Mouse (Mus musculus): Measurements from ENCODE around the gene Eef2. TPM values are rescaled to one million over a fixed set of nuclear protein-coding genes. Genes with fewer than 3 reads are reported as not detected.
"Not testable (repeated sequence)": the region's sequence is repeated elsewhere in the genome, so short reads cannot be mapped to it uniquely, and the experiment has no call there.

Gene Eef2
- polyA plus RNA-seq, 1 experiment = 1,952 TPM

GRCm38 (mm10) chr10:81174617-81175344 lies 1.6 kb upstream of the Eef2 start:
- DNase-seq (ENCODE audit: low read depth) = peak; percentile 95
- TF ChIP-seq POLR2A (IDR thresholded peaks at IDR 0.05; ENCODE audit: borderline replicate concordance, extremely low read depth, insufficient read depth, insufficient read length, poor library complexity, severe bottlenecking) (no peak; the same call in 1 of the 2 replicates), CTCF (IDR thresholded peaks at IDR 0.05; ENCODE audit: borderline replicate concordance, extremely low read depth, insufficient read depth, insufficient read length) (peak; percentile 94)

DNA sequence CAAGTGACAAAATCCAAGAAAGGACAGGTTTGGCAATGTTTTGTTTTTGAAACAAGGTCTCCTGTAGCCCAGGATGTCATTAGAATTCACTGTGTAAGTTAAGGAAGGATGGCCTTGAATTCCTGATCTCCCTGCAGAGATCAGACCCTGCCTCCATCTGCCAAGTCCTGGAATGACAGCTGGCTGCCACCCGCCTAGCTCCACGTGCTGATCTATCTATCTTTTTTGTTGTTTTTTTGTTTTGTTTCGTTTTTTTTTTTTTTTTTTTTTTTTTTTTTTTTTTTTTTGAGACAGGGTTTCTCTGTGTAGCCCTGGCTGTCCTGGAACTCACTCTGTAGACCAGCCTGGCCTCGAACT lies 1.1 kb upstream of the Eef2 start:
- DNase-seq (ENCODE audit: low read depth) = peak; percentile 85

- no peak for DNase-seq (ENCODE audit: low read depth)
- TF ChIP-seq CTCF (IDR thresholded peaks at IDR 0.05; ENCODE audit: borderline replicate concordance, extremely low read depth, insufficient read depth, insufficient read length) (no peak), POLR2A (IDR thresholded peaks at IDR 0.05; ENCODE audit: borderline replicate concordance, extremely low read depth, insufficient read depth, insufficient read length, poor library complexity, severe bottlenecking) (no peak)
Measured at GRCm38 (mm10) chr10:81175936-81176465, 430 bp upstream of the Eef2 start.

GRCm38 (mm10) chr10:81177491-81177925 lies 1.1 kb downstream of the Eef2 start:
- no peak for DNase-seq (ENCODE audit: low read depth)
- TF ChIP-seq POLR2A (IDR thresholded peaks at IDR 0.05; ENCODE audit: borderline replicate concordance, extremely low read depth, insufficient read depth, insufficient read length, poor library complexity, severe bottlenecking) = no peak
- TF ChIP-seq CTCF (IDR thresholded peaks at IDR 0.05; ENCODE audit: borderline replicate concordance, extremely low read depth, insufficient read depth, insufficient read length) = no peak

GRCm38 (mm10) chr10:81177958-81178712 lies 1.7 kb downstream of the Eef2 start:
- DNase-seq (ENCODE audit: low read depth) = no peak
- TF ChIP-seq POLR2A (IDR thresholded peaks at IDR 0.05; ENCODE audit: borderline replicate concordance, extremely low read depth, insufficient read depth, insufficient read length, poor library complexity, severe bottlenecking) (no peak), CTCF (IDR thresholded peaks at IDR 0.05; ENCODE audit: borderline replicate concordance, extremely low read depth, insufficient read depth, insufficient read length) (no peak)

GRCm38 (mm10) chr10:81178927-81179326 lies 2.5 kb downstream of the Eef2 start:
- DNase-seq (ENCODE audit: low read depth) = no peak
- no peak for TF ChIP-seq CTCF (IDR thresholded peaks at IDR 0.05; ENCODE audit: borderline replicate concordance, extremely low read depth, insufficient read depth, insufficient read length)
- no peak for TF ChIP-seq POLR2A (IDR thresholded peaks at IDR 0.05; ENCODE audit: borderline replicate concordance, extremely low read depth, insufficient read depth, insufficient read length, poor library complexity, severe bottlenecking)

DNA sequence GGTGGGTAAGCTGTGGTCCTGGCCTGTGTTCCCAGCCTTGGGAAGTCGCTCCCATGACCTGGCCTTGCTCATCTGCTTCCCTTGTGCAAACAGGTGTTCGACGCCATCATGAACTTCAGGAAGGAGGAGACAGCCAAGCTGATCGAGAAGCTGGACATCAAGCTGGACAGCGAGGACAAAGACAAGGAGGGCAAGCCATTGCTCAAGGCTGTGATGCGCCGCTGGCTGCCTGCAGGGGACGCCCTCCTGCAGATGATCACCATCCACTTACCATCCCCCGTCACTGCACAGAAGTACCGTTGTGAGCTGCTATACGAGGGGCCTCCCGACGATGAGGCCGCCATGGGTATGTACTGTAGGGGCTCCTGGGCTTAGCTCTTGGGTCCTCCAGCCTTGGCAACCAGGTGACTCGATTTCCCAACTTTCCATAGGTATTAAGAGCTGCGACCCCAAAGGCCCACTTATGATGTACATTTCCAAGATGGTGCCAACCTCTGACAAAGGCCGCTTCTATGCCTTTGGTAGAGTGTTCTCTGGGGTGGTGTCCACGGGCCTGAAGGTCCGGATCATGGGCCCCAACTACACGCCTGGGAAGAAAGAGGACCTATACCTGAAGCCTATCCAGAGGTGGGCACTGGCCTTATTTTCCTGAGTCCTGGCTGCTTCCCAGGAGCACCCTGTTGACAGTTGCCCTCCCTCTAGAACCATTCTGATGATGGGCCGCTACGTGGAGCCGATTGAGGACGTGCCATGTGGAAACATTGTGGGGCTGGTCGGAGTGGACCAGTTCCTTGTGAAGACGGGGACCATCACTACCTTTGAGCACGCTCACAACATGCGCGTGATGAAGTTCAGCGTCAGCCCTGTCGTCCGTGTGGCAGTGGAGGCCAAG lies 3.3 kb downstream of the Eef2 start:
- TF ChIP-seq POLR2A (IDR thresholded peaks at IDR 0.05; ENCODE audit: borderline replicate concordance, extremely low read depth, insufficient read depth, insufficient read length, poor library complexity, severe bottlenecking) = no peak
- no peak for TF ChIP-seq CTCF (IDR thresholded peaks at IDR 0.05; ENCODE audit: borderline replicate concordance, extremely low read depth, insufficient read depth, insufficient read length)
- no peak for DNase-seq (ENCODE audit: low read depth)

DNA sequence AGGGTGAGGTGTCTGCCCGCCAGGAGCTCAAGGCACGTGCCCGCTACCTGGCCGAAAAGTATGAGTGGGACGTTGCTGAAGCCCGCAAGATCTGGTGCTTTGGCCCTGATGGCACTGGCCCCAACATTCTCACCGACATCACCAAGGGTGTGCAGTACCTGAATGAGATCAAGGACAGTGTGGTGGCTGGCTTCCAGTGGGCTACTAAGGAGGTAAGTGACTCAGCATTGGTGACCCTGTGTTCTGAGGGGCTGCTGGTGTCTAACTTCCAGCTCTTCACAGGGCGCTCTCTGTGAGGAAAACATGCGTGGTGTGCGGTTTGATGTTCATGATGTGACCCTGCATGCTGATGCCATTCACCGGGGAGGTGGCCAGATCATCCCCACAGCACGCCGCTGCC lies 4.5 kb downstream of the Eef2 start:
- DNase-seq (ENCODE audit: low read depth) = no peak
- TF ChIP-seq CTCF (IDR thresholded peaks at IDR 0.05; ENCODE audit: borderline replicate concordance, extremely low read depth, insufficient read depth, insufficient read length) (no peak), POLR2A (IDR thresholded peaks at IDR 0.05; ENCODE audit: borderline replicate concordance, extremely low read depth, insufficient read depth, insufficient read length, poor library complexity, severe bottlenecking) (no peak)

GRCm38 (mm10) chr10:81181860-81182259 lies 5.4 kb downstream of the Eef2 start:
- not testable (repeated sequence) for DNase-seq (ENCODE audit: low read depth)

DNA sequence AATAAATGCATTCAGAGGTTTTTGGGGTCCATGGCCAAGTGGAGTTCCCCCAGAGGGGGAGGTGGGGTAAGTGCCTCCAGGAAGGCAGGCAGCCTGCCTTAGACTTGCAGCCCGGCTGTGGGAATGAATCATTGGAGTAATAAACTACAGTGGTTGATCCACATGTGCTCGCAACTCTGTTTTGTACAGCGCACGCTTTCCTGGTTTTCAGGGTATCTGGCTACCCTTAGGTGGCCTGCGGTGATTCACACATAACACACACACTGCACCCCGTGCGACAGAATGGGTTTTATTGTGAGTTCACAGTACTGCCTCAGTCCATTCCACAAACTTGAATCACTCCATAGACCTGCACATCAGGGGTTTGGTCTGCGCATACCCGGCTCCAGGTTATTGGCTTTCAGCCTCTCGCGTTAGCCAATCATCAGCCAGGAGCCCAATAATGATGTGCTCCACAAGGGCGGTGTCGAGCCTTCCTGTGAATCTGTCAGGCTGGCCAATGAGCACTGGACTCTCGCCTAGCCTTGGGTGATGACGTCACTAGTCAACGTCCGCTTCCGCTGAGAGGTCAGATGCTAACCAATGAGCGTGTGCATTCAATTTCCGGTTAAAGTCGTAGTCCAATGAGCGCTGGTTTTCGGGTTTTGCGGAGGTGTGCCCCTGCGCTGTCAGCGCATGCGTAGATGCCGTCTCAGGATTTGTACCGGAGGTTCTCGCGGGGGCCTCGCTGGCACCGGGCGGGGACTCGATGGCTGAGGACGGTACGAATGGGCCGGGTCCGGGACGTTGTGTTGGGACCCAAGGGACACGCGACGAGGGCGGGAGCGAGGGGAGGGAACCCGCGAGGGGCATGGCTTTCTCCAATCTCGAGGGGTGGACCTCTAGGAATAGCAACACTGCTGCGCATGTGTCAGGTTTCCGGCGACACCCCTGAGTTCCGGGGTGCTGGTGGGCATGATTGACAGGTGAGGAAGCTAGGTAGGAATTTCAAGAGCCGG lies 6.2 kb downstream of the Eef2 start, which contains the start of gene Dapk3:
Gene Dapk3 (plus strand): TSS at position 670 of the 998 bp plus-strand sequence.
- DNase-seq (ENCODE audit: low read depth) = peak; percentile 100
- no peak for TF ChIP-seq CTCF (IDR thresholded peaks at IDR 0.05; ENCODE audit: borderline replicate concordance, extremely low read depth, insufficient read depth, insufficient read length)
- TF ChIP-seq POLR2A (IDR thresholded peaks at IDR 0.05; ENCODE audit: borderline replicate concordance, extremely low read depth, insufficient read depth, insufficient read length, poor library complexity, severe bottlenecking) = no peak; the same call in 1 of the 2 replicates

Measured in brain, embryonic 14.5 days (tissue).